Mouse (Mus musculus): ENCODE data around the gene Sh3gl1. TPM values are rescaled to one million over a fixed set of nuclear protein-coding genes. Genes with fewer than 3 reads are reported as not detected.

The Sh3gl1 gene
- total and polyA plus RNA-seq, 3 experiments, result 29.3 to 39.0 (median 38.0) TPM

DNA sequence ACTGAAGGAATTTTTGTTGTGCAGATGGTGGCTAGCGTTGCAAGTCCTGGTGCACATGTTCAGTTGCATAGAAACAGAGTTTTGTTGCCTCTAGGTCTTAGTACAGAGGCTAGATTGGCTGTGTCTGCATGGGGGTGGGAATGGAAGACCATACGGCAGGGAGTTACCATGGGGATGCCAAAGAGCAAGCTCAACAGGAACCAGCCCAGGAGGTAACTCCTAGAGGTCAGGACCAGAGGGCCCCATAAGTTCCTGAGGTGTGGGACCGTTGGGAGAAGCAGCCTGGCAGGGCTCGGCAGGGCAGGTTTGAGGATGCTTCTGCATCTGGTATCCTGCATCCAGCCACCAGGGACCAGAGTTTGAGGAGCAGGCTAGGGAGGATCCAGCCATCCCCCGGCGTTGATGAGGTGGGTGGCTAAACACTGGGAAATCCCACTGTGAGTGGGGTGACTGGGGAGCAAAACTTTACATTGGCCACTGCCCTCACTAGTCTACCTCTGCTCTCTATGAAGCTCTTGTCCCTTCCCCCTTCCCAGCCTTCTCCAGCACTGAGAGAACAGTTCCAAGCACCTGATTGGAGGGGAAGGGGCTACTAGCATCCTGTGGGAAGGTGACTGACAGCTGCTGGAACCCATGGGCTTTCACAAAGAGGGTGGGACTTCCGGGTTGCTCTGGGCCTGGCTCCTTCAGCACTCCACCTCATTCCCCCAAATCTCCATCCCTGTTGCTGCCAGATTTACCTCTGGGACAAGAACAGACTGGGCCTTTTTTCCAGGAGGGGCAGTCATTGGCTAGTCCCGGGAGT, 44.5 kb upstream of the Sh3gl1 start (continued):
- TF ChIP-seq ZKSCAN1 (IDR thresholded peaks at IDR 0.05; ENCODE audit: borderline replicate concordance, low read depth, low read length), result no peak
- TF ChIP-seq JUND (conservative IDR thresholded peaks at IDR 0.05; ENCODE audit: low read depth, low read length), result no peak
- peak; percentile 72; the same call in 1 of the 2 replicates for TF ChIP-seq TBP (conservative IDR thresholded peaks at IDR 0.05; ENCODE audit: low read depth, low read length)
- TF ChIP-seq MAFK (IDR thresholded peaks at IDR 0.05; ENCODE audit: insufficient replicate concordance, low read length), result no peak

DNA sequence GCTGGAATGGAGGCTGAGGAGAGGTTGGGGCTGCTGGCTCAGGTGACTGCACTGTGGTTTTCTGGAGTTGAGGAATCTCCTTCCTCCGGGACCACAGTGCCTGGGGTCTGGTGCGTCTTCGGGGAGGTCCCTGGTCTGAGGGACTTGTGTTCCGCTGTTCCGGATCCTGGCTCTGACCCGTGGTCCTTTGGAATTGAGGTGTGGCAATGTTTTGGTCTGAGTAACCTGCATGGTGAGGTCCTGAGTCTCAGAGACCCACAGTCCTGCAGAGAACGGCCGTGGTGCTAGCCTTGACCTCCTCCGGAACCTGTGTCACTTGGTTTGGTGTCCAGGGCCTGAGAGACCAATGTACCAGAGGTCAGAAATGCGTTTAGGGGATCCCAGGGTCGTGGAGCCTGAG, 43.5 kb upstream of the Sh3gl1 start:
- in situ Hi-C loops (cut with MboI; ENCODE audit: low pct_ligation_motif_present, low pct_unique_long_range_greater_than_20kb, low sequenced_read_pairs), result loop anchor here (5.0 kb wide), 2 partner anchors 37 to 38 kb away; partner anchors contain the start of genes Chaf1a and Plin5
- Histone ChIP-seq H3K27me3 (replicated peaks) (no peaks in the 10 kb centered on the region), H3K27ac (ENCODE audit: insufficient read depth, low read depth) (no peak overlapping the region), H3K36me3 (replicated peaks in 1 of 2; ENCODE audit: control insufficient read depth in 1 of 2, insufficient read depth in 1 of 2, low read length in 1 of 2) (peaks cover 8 to 26% of the 10 kb centered on the region in 2 experiments), H3K4me3 (replicated peaks in 1 of 3; ENCODE audit: low read depth in 2 of 3, low read length in 2 of 3, poor library complexity in 1 of 3) (peak overlapping the region; percentile 71 to 94 (median 90)), H3K4me2 (ENCODE audit: insufficient read depth, low read depth, poor library complexity, severe bottlenecking) (peak overlapping the region; percentile 49), H3K9ac (ENCODE audit: insufficient read depth, low read depth) (peak overlapping the region; percentile 89), H3K9me3 (replicated peaks; ENCODE audit: low read length) (no peaks in the 10 kb centered on the region), H3K4me1 (ENCODE audit: control insufficient read depth in 1 of 2, insufficient read depth in 2 of 2) (peaks cover 0 to 42% of the 10 kb centered on the region in 2 experiments; a peak in 3 of 4 replicates), H3K79me2 (replicated peaks; ENCODE audit: control insufficient read depth, extremely low read depth, insufficient read depth, poor library complexity, severe bottlenecking) (peaks cover 20% of the 10 kb centered on the region)
- dilution Hi-C loops (cut with MboI; ENCODE audit: extremely low pct_ligation_motif_present, extremely low pct_unique_long_range_greater_than_20kb, low sequenced_read_pairs), result no loop called here
- TF ChIP-seq BHLHE40 (IDR thresholded peaks at IDR 0.05; ENCODE audit: low read depth, low read length), result no peak
- no peak for TF ChIP-seq CHD2 (IDR thresholded peaks at IDR 0.05; ENCODE audit: low read length)
- TF ChIP-seq SIN3A (IDR thresholded peaks at IDR 0.05; ENCODE audit: low read length), result no peak; the same call in 1 of the 2 replicates
- no peak for TF ChIP-seq MYC (IDR thresholded peaks at IDR 0.05; ENCODE audit: low read depth, low read length)
- TF ChIP-seq IRF4 (IDR thresholded peaks at IDR 0.05; ENCODE audit: low read depth, low read length), result no peak
- TF ChIP-seq SMC3 (IDR thresholded peaks at IDR 0.05; ENCODE audit: low read depth, low read length), result no peak
- no peak for DNase-seq (ENCODE audit: extremely low read depth)

DNA sequence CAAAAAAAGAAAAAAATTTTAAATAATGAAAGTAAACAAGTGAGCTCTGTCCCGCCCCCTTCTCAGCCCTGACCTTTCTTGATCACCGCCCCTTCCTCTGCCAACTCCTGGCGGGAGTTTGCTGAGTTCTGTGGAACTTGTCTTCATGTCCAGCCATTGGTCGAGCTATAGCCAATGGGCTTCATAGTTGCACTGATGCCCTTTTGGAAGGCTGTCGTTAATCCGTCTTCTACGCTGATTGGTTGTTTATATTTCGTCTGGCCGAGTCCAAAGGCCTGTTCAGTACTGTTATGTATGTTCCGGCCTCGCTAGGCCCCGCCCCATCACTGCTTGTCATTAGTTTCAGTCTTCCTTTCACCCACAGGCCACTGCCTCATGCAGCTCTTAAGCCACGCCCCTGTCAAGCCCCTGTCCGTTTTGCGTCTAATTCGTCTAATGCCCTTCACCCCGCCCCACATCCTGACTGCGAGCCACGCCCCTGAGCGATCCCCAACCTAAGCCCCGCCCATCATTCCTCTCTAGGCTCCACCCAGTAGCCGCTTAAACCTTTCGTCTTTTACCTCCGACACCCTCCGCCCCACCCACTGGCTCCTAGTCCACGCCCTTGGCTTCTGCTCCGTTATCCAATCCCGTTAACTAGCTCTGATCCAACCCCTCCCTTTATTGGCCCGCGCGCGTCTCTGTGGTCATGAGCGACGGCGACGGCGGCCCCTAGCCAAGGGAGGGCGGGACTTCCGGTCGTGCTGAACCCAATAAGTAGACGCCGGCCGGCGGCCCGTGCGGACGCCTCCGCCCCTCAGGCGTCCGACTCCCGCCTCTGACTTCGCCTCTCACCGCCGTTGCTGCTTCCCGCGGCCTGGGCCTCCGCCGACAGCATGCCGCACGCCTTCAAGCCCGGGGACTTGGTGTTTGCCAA, 42.7 kb upstream of the Sh3gl1 start, which contains the start of gene Hdgfl2:
Gene Hdgfl2, plus strand, starts transcription at position 755 of the 916 bp plus-strand sequence.
- Histone ChIP-seq H3K27me3 (replicated peaks) (no peaks in the 10 kb centered on the region), H3K4me3 (replicated peaks in 1 of 3; ENCODE audit: low read depth in 2 of 3, low read length in 2 of 3, poor library complexity in 1 of 3) (peak within 1 kb of the TSS; percentile 71 to 94 (median 90)), H3K9ac (ENCODE audit: insufficient read depth, low read depth) (peak within 1 kb of the TSS; percentile 89), H3K36me3 (replicated peaks in 1 of 2; ENCODE audit: control insufficient read depth in 1 of 2, insufficient read depth in 1 of 2, low read length in 1 of 2) (peaks cover 6 to 20% of the 10 kb centered on the region in 2 experiments), H3K4me2 (ENCODE audit: insufficient read depth, low read depth, poor library complexity, severe bottlenecking) (peak within 1 kb of the TSS; percentile 49), H3K9me3 (replicated peaks; ENCODE audit: low read length) (no peaks in the 10 kb centered on the region), H3K79me2 (replicated peaks; ENCODE audit: control insufficient read depth, extremely low read depth, insufficient read depth, poor library complexity, severe bottlenecking) (peaks cover 20% of the 10 kb centered on the region), H3K4me1 (ENCODE audit: control insufficient read depth in 1 of 2, insufficient read depth in 2 of 2) (peaks cover 0 to 45% of the 10 kb centered on the region in 2 experiments; a peak in 3 of 4 replicates), H3K27ac (ENCODE audit: insufficient read depth, low read depth) (no peak within 1 kb of the TSS)
- DNase-seq (ENCODE audit: extremely low read depth), result peak; percentile 100
- dilution Hi-C loops (cut with MboI; ENCODE audit: extremely low pct_ligation_motif_present, extremely low pct_unique_long_range_greater_than_20kb, low sequenced_read_pairs), result no loop called here
- in situ Hi-C loops (cut with MboI; ENCODE audit: low pct_ligation_motif_present, low pct_unique_long_range_greater_than_20kb, low sequenced_read_pairs), result loop anchor here (5.0 kb wide), 1 partner anchor 37 kb away; the partner anchor contains the start of gene Chaf1a
- TF ChIP-seq ELF1 (IDR thresholded peaks at IDR 0.05; ENCODE audit: low read depth, low read length) (peak; percentile 70), UBTF (IDR thresholded peaks at IDR 0.05; ENCODE audit: low read depth, low read length) (no peak), BHLHE40 (IDR thresholded peaks at IDR 0.05; ENCODE audit: low read depth, low read length) (peak; percentile 86), SIN3A (IDR thresholded peaks at IDR 0.05; ENCODE audit: low read length) (peak; percentile 81; the same call in 1 of the 2 replicates), RAD21 (IDR thresholded peaks at IDR 0.05; ENCODE audit: low read depth, low read length) (no peak), TCF12 (IDR thresholded peaks at IDR 0.05; ENCODE audit: low read depth, low read length) (no peak; the same call in 1 of the 2 replicates), ZMIZ1 (IDR thresholded peaks at IDR 0.05; ENCODE audit: low read depth, low read length) (peak; percentile 78), CHD2 (IDR thresholded peaks at IDR 0.05; ENCODE audit: low read length) (peak; percentile 92), USF2 (conservative IDR thresholded peaks at IDR 0.05; ENCODE audit: low read depth, low read length) (no peak), GABPA (IDR thresholded peaks at IDR 0.05; ENCODE audit: insufficient replicate concordance, low read depth, low read length) (no peak), CTCF (conservative IDR thresholded peaks at IDR 0.05 in 1 of 2, IDR thresholded peaks at IDR 0.05 in 1 of 2; ENCODE audit: low read depth in 2 of 2, low read length in 2 of 2) (no peak), ZKSCAN1 (IDR thresholded peaks at IDR 0.05; ENCODE audit: borderline replicate concordance, low read depth, low read length) (no peak), JUN (IDR thresholded peaks at IDR 0.05; ENCODE audit: insufficient read depth, low read depth, low read length) (no peak), USF1 (IDR thresholded peaks at IDR 0.05; ENCODE audit: low read depth, low read length) (no peak), POLR2A (IDR thresholded peaks at IDR 0.05; ENCODE audit: low read depth, low read length) (peak; percentile 97), E2F4 (IDR thresholded peaks at IDR 0.05; ENCODE audit: insufficient replicate concordance, low read depth, low read length) (peak; percentile 98), KAT2A (IDR thresholded peaks at IDR 0.05; ENCODE audit: insufficient replicate concordance, low read length) (peak; percentile 56; the same call in 1 of the 2 replicates), JUND (conservative IDR thresholded peaks at IDR 0.05; ENCODE audit: low read depth, low read length) (no peak), POLR2AphosphoS2 (IDR thresholded peaks at IDR 0.05; ENCODE audit: low read depth, low read length) (peak; percentile 81), TBP (conservative IDR thresholded peaks at IDR 0.05; ENCODE audit: low read depth, low read length) (peak; percentile 85; the same call in 1 of the 2 replicates)
